Mouse (Mus musculus) intestine, embryonic 14.5 days (tissue): ENCODE results near the gene Acp2. TPM values are rescaled to one million over a fixed set of nuclear protein-coding genes. Genes with fewer than 3 reads are reported as not detected.

Experiments
- ATAC-seq: fragments of 200-750 bp; cut with Nextera tagmentation; replicated peaks from 2 replicates; pipeline ENCODE4 v1.8.0; 2017; ENCODE audit warnings: low read depth, moderate number of reproducible peaks, moderate TSS enrichment, moderate library complexity; ENCODE audit not compliant: low FRiP score, low TSS enrichment
- DNase-seq: peaks from one replicate; pipeline ENCODE4 v3.0.0-alpha.2; 2018; ENCODE audit warnings: low spot score
- H3K27ac ChIP-seq: fragments of 300-500 bp; sonication (generic); 2 replicates; pipeline ENCODE4 v1.5.1; 2014; ENCODE audit warnings: low read depth, mild to moderate bottlenecking, control low read depth
- H3K27me3 ChIP-seq: fragments of 300-500 bp; sonication (generic); replicated peaks from 2 replicates; pipeline ENCODE4 v1.6.1; 2014; ENCODE audit warnings: low read length, control low read depth; ENCODE audit not compliant: control insufficient read depth, insufficient read depth
- H3K36me3 ChIP-seq: fragments of 300-500 bp; sonication (generic); 2 replicates; pipeline ENCODE4 v1.6.1; 2014; ENCODE audit warnings: low read length, control low read depth; ENCODE audit not compliant: control insufficient read depth, insufficient read depth
- H3K4me1 ChIP-seq: fragments of 300-500 bp; sonication (generic); replicated peaks from 2 replicates; pipeline ENCODE4 v1.6.1; 2014; ENCODE audit warnings: low read length, control low read depth, mixed read lengths; ENCODE audit not compliant: control insufficient read depth, insufficient read depth
- H3K4me2 ChIP-seq: fragments of 300-500 bp; sonication (generic); 2 replicates; pipeline ENCODE4 v1.6.1; 2014; ENCODE audit warnings: low read length
- H3K4me3 ChIP-seq: fragments of 300-500 bp; sonication (generic); 2 replicates; pipeline ENCODE4 v1.5.1; 2014; ENCODE audit warnings: low read depth, low read length, control low read depth, mixed read lengths
- H3K9ac ChIP-seq: fragments of 300-500 bp; sonication (generic); 2 replicates; pipeline ENCODE4 v1.6.1; 2014; ENCODE audit warnings: mild to moderate bottlenecking, low read length
- H3K9me3 ChIP-seq: fragments of 300-500 bp; sonication (generic); 2 replicates; pipeline ENCODE4 v1.6.1; 2016; ENCODE audit warnings: low read length, control low read depth; ENCODE audit not compliant: control insufficient read depth
- WGBS: fragments of 180-500 bp; shearing (Covaris S2); extraction: QIAGEN DNeasy Blood & Tissue Kit; methylation state at CpG from one replicate; pipeline ENCODE4 v1.1.7; 2014; 5-methylcytosine and 5-hydroxymethylcytosine counted together
- polyA plus RNA-seq: library from polyadenylated mRNA; unstranded; fragments of >200 nt; fragmentation: Nextera tagmentation; extraction: Ambion mirVana; gene quantifications from 2 replicates; pipeline ENCODE4 v1.2.1, GENCODE M21; 2014

Acp2 gene
- polyA plus RNA-seq, 1 experiment from 2014 or later: 26.1 TPM

GRCm38 (mm10) chr2:91255661-91256150, 53.0 kb downstream of the Acp2 start, which contains the start of gene Pacsin3:
Gene Pacsin3, plus strand, starts transcription at chr2:91255954.
- Histone ChIP-seq H3K9ac (peak within 1 kb of the TSS; percentile 49), H3K27ac (peak within 1 kb of the TSS; percentile 47; the same call in 1 of the 2 replicates), H3K36me3 (0 out of 2 replicates have a peak, but pooled peaks cover under 1% of the 10 kb centered on the region), H3K9me3 (no peaks in the 10 kb centered on the region), H3K4me3 (peak within 1 kb of the TSS; percentile 63), H3K4me1 (peaks cover 17% of the 10 kb centered on the region), H3K27me3 (peaks cover 21% of the 10 kb centered on the region), H3K4me2 (peak within 1 kb of the TSS; percentile 89)
- ATAC-seq (peak; percentile 29; the same call in 1 of the 2 replicates), DNase-seq (peak; percentile 74)
- 2% methylated on average over 27 of the region's 27 CpGs for WGBS

GRCm38 (mm10) chr2:91256256-91257125, 53.8 kb downstream of the Acp2 start:
- WGBS: under 1% methylated on average over 52 of the region's 52 CpGs
- peak; percentile 74 for ATAC-seq
- DNase-seq: peak; percentile 86

GRCm38 (mm10) chr2:91257126-91257980, 54.7 kb downstream of the Acp2 start:
- DNase-seq (peak; percentile 81), ATAC-seq (peak; percentile 72)
- Histone ChIP-seq H3K4me2 (peak overlapping the region; percentile 89), H3K4me3 (peak overlapping the region; percentile 63), H3K4me1 (peaks cover 17% of the 10 kb centered on the region), H3K9me3 (no peaks in the 10 kb centered on the region), H3K27ac (peak overlapping the region; percentile 47; the same call in 1 of the 2 replicates), H3K36me3 (peaks cover 5% of the 10 kb centered on the region), H3K27me3 (peaks cover 21% of the 10 kb centered on the region), H3K9ac (peak overlapping the region; percentile 49)
- WGBS: 2% methylated on average over 22 of the region's 22 CpGs

More at GRCm38 (mm10) chr2:91256256-91257125, 53.8 kb downstream of the Acp2 start:
- H3K9me3 ChIP-seq: no peaks in the 10 kb centered on the region
- peak overlapping the region; percentile 89 for H3K4me2 ChIP-seq
- H3K36me3 ChIP-seq: peaks cover 5% of the 10 kb centered on the region; the same call in 1 of the 2 replicates
- H3K9ac ChIP-seq: peak overlapping the region; percentile 49
- peak overlapping the region; percentile 47; the same call in 1 of the 2 replicates for H3K27ac ChIP-seq
- peaks cover 21% of the 10 kb centered on the region for H3K27me3 ChIP-seq
- peaks cover 17% of the 10 kb centered on the region for H3K4me1 ChIP-seq
- peak overlapping the region; percentile 63 for H3K4me3 ChIP-seq

- H3K9ac ChIP-seq: peak overlapping the region; percentile 49
- peak overlapping the region; percentile 89 for H3K4me2 ChIP-seq
- H3K4me3 ChIP-seq: peak overlapping the region; percentile 63
- DNase-seq (no peak), ATAC-seq (no peak)
- no peaks in the 10 kb centered on the region for H3K9me3 ChIP-seq
- WGBS: 62% methylated on average over 5 of the region's 5 CpGs
- H3K27ac ChIP-seq: no peak overlapping the region
- peaks cover 21% of the 10 kb centered on the region for H3K27me3 ChIP-seq
- peaks cover 12% of the 10 kb centered on the region for H3K36me3 ChIP-seq
- peaks cover 17% of the 10 kb centered on the region for H3K4me1 ChIP-seq
Measured at GRCm38 (mm10) chr2:91258054-91258453, 55.4 kb downstream of the Acp2 start.

GRCm38 (mm10) chr2:91258830-91259229, 56.1 kb downstream of the Acp2 start:
- peaks cover 21% of the 10 kb centered on the region for H3K27me3 ChIP-seq
- H3K9me3 ChIP-seq: no peaks in the 10 kb centered on the region
- ATAC-seq (no peak), DNase-seq (no peak)
- no peak overlapping the region for H3K27ac ChIP-seq
- H3K4me1 ChIP-seq: peaks cover 17% of the 10 kb centered on the region
- peaks cover 19% of the 10 kb centered on the region for H3K36me3 ChIP-seq
- H3K4me3 ChIP-seq: no peak overlapping the region
- no peak overlapping the region for H3K9ac ChIP-seq
- no peak overlapping the region for H3K4me2 ChIP-seq
- 71% methylated on average over 1 of the region's 1 CpGs for WGBS

GRCm38 (mm10) chr2:91259493-91259892, 56.8 kb downstream of the Acp2 start:
- no peak overlapping the region for H3K4me2 ChIP-seq
- H3K4me3 ChIP-seq: no peak overlapping the region
- H3K4me1 ChIP-seq: peaks cover 22% of the 10 kb centered on the region
- H3K27ac ChIP-seq: no peak overlapping the region
- peaks cover 19% of the 10 kb centered on the region for H3K36me3 ChIP-seq
- no peak for DNase-seq
- no peak for ATAC-seq
- no peaks in the 10 kb centered on the region for H3K9me3 ChIP-seq
- peaks cover 18% of the 10 kb centered on the region for H3K27me3 ChIP-seq
- 96% methylated on average over 1 of the region's 1 CpGs for WGBS
- H3K9ac ChIP-seq: no peak overlapping the region

Other genes starting within 250 kb of the Acp2 start
- gene Rapsn, start 167.3 kb upstream of the Acp2 start, polyA plus RNA-seq: 0.55 and 1.5 TPM in 2 replicates
- gene Psmc3, start 148.9 kb upstream of the Acp2 start, polyA plus RNA-seq: 280 and 322 TPM in 2 replicates
- gene Slc39a13, start 132.5 kb upstream of the Acp2 start, polyA plus RNA-seq: 29.7 and 32.3 TPM in 2 replicates
- 5.3 and 6.9 TPM in 2 replicates for gene Spi1, start 120.5 kb upstream of the Acp2 start, polyA plus RNA-seq
- not detected in 2 replicates for gene Mybpc3, start 84.7 kb upstream of the Acp2 start, polyA plus RNA-seq
- 8.7 and 9.6 TPM in 2 replicates for gene Madd, start 19.0 kb upstream of the Acp2 start, polyA plus RNA-seq
- 4.2 and 4.9 TPM in 2 replicates for gene Nr1h3, start 51 bp upstream of the Acp2 start, polyA plus RNA-seq
- 16.3 and 22.2 TPM in 2 replicates for gene Ddb2, start 34.1 kb downstream of the Acp2 start, polyA plus RNA-seq
- 25.1 and 25.5 TPM in 2 replicates for gene Pacsin3, start 53.1 kb downstream of the Acp2 start, polyA plus RNA-seq
- gene Arfgap2, start 62.1 kb downstream of the Acp2 start, polyA plus RNA-seq: 72.4 and 73.8 TPM in 2 replicates
- 53.1 and 64.5 TPM in 2 replicates for gene 1110051M20Rik, start 241.8 kb downstream of the Acp2 start, polyA plus RNA-seq